Mouse (Mus musculus) left cerebral cortex, adult 11 months (tissue): ENCODE measurements around the gene Csnk2a1.

ENCODE experiments used
- DNase-seq: peaks from one replicate; pipeline ENCODE4 v3.0.0; 2022; ENCODE audit warnings: low spot score

Csnk2a1 gene

DNA sequence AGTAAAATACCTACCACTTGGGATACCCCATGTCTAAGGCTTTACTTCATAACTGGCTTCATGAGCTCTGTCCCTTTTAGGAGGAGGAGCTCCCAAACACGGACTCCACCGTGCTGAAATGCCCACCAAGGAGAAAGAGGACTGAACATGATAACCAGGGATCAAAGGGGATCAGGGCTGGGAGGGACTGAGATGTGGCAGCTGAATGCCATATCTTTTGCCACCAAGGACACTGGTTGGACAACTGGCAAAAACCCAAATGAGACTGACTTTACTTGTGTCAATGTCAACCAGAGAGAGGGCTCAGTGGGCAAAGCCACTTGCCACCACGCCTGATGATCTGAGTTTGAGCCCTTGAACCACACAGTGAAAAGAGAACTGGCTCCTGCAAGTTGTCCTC lies 98.2 kb downstream of the Csnk2a1 start:
- DNase-seq: no peak

DNA sequence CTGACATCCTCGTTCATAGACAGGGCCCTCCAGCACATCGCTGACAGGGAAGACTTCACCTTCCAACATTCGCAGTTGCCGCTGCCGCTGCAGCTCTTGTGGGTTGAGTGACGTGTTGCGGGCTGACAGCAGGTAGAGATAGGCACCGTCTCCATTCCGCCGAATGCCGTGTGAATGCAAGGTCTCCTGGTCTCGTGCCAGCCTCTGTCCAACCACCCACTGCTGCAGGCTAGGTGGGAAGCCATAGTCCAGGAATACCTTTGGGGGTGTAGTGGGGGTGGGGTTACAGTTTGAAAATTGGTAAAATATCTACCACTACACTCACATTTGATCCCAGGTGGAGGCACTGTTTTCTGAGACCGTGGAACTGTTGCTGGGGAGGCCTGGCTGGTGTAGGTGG lies 99.5 kb downstream of the Csnk2a1 start:
- no peak for DNase-seq

DNA sequence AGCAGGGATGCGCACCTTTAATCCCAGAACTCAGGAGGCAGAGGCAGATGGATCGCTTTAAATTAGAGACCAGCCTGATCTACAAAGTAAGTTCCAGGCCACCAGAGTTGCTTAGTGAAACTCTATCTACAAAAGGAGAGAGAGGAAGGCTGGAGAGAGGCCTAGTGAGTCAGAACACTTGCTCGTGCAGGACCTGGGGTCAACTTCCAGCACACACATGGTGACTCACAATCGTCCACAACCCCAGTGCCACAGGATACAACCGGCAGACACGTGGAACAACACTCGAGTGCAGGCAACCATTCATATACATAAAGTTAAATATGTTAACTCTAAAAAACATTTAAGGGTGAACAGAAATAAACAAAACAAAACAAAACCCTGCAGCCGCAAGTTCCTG lies 100.0 kb downstream of the Csnk2a1 start:
- no peak for DNase-seq

DNA sequence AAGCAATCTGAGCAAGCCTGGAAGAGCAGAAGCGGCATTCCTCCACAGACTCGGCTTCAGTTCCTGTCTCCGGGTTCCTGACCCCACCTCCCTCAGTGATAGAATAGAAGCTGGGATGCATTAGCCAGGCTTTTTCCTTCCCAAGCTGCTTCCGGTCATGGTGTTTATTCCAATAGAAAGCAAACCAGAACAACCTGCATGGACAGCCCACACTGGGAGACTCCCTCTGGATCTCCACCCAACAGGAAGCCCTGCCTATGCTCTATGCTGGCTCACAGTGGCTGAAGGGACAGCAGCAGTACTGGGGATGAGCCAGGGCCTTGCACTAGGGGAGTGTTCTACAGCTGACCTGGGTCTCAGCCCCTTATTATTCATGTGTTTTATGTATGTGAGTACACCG lies 101.3 kb downstream of the Csnk2a1 start:
- no peak for DNase-seq

DNA sequence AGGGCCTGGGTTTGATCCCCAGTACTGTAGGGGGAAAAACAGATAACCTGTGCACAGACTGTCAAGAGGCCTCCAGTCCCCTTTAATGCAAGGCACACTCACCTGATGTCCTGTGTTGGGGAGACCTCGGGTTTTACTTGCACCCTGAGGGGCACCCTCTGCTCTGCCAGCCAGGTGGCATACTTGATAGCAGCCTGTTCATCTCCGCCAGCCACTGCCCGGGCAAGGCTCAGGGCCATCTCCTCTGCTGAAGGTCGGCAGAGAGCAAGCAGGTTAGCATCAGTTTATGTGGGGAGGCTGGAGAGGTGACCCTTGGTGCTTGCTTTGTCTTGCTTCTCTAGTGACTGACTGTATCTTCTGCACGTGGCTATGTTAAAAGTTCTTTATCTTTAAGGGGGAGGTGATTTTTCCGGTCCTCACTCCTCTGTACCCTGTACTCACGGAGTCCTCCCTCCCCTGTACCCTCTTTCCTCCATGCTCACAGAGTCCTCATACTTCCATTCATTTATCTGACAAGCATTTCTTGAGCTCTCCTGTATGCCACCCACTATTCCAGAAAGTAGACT lies 104.3 kb downstream of the Csnk2a1 start:
- no peak for DNase-seq
